Mouse (Mus musculus) adrenal gland, postnatal 4 days (tissue): ENCODE data around the gene Sdr9c7. TPM values are rescaled to one million over a fixed set of nuclear protein-coding genes. Genes with fewer than 3 reads are reported as not detected.
"Not testable (repeated sequence)": the region's sequence is repeated elsewhere in the genome, so short reads cannot be mapped to it uniquely, and the experiment has no call there.

Experiments
- DNase-seq, 2 experiments: peaks; one replicate each; pipeline ENCODE4 v3.0.0; 2021 to 2022; ENCODE audit warnings: low spot score in 2 of 2, mixed read lengths in 2 of 2
- long read RNA-seq, 2 experiments: library from polyadenylated mRNA; stranded (forward); transcript quantifications; one replicate each; pipeline ENCODE4 v2.0.0; 2021
- total RNA-seq, 2 experiments: library from RNA; stranded (reverse); gene quantifications; 2 replicates each; pipeline ENCODE4 v1.2.3; 2021

Sdr9c7 gene
- total RNA-seq = under 1 TPM in 1 of 2 experiments, not detected in 1; 0.25 TPM
- long read RNA-seq, experiment 1 = 0 reads
- long read RNA-seq, experiment 2, partial matches to known transcripts = 0 of 1 reads
- long read RNA-seq, experiment 2, other reads (novel, unspliced or antisense) = 1 of 1 reads

GRCm38 (mm10) chr10:127898218-127898617, at the start of gene Sdr9c7:
Gene Sdr9c7, plus strand, starts transcription at chr10:127898518.
- no peak for DNase-seq

- DNase-seq = no peak
Observed at GRCm38 (mm10) chr10:127849628-127850027, 48.7 kb upstream of the Sdr9c7 start, which contains the start of gene Rdh19. Gene Rdh19, plus strand, starts transcription at chr10:127849928.

DNA sequence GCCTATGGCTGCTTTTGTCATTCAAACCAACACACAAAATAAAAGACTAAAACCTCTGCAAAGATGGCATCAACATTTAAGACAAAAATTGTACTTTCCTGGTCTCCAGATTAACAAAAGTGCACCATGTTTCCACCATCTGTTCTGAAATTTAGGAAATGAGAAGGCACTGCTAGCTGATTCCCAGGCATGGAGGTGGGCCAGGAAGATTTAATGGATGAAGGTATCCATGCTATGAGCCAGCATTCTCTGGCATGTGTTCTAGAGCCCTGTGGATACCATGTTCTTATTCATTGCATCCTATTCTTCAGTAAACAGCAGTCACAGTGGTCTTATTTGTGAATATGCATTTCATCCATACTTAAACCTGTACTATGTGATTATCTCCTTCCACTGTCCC, 41.9 kb upstream of the Sdr9c7 start:
- no peak for DNase-seq

- no peak for DNase-seq
Observed at GRCm38 (mm10) chr10:127864931-127865330, 33.4 kb upstream of the Sdr9c7 start.

DNA sequence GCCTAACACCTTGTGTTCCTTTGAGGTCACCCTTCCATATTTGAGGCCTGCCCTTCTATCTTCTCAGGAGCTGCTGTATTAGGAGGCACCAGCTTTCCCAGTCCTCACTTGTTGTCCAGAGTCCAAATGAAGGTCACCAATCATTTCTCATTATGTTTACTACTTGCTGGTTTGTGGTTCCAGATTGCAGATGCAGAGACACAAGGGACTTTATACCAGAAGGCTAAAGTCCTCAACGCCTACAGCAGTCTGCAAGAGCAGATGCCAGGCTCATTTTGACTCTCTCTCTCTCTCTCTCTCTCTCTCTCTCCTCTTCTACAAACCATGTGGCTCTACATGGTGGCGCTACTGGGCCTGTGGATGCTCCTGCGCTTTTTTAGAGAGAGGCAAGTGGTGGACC, 32.1 kb upstream of the Sdr9c7 start, which contains the start of gene Rdh16f2:
Gene Rdh16f2, plus strand, starts transcription at position 243 of the 400 bp plus-strand sequence.
- no peak for DNase-seq

- no peak for DNase-seq
Observed at GRCm38 (mm10) chr10:127872484-127872883, 25.8 kb upstream of the Sdr9c7 start.

- no peak for DNase-seq
Observed at GRCm38 (mm10) chr10:127877681-127878080, 20.6 kb upstream of the Sdr9c7 start.

- DNase-seq = no peak
Observed at GRCm38 (mm10) chr10:127878262-127879057, 19.9 kb upstream of the Sdr9c7 start.

- DNase-seq = no peak
Observed at GRCm38 (mm10) chr10:127879155-127879688, 19.1 kb upstream of the Sdr9c7 start.

GRCm38 (mm10) chr10:127881041-127881440, 17.3 kb upstream of the Sdr9c7 start:
- DNase-seq = no peak

- DNase-seq = no peak
Observed at GRCm38 (mm10) chr10:127886551-127886950, 11.8 kb upstream of the Sdr9c7 start.

DNA sequence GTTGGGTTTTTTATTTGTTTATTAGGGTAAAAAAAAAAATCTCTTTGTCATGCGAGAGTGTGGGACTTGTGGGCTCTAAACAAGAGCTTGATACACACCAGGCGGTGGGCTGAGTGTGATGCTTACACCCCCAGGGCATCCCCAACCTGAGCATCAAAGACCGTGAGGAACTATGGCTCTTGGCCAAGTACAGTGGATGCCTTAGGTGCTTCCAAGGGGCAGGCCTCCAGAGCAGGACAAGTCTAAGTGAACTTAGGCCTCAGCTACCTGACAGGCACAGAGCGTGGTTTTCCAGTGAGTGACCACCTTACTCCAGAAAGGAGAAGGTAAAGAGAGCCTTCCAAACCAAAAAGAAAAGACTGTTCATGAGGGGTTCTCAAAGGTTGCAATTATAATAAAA, 11.3 kb upstream of the Sdr9c7 start:
- no peak for DNase-seq

DNA sequence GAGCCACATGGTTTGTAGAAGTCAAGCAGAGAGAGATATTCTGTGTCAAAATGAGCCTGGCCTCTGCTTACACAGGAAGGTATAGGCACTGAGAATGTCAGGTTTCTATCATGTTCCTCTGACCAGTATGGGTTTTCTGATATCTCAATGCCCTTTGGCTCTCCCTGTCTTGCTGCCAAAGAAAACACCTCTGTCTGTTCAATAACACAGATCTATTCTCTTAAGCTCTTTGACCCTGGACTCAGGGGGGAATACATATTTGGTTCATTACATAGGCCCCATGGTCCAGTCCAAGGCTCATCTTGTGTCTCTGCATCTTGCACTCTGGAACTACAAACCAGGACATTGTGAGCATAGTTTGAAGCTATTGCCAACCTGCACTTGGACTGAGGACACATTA, 9.7 kb upstream of the Sdr9c7 start, which contains the start of gene Rdh7:
Gene Rdh7, minus strand, starts transcription at position 213 of the 400 bp plus-strand sequence.
- DNase-seq = no peak

GRCm38 (mm10) chr10:127891481-127891880, 6.8 kb upstream of the Sdr9c7 start:
- DNase-seq = no peak

GRCm38 (mm10) chr10:127893163-127894022, 4.9 kb upstream of the Sdr9c7 start:
- not testable (repeated sequence) for DNase-seq

DNA sequence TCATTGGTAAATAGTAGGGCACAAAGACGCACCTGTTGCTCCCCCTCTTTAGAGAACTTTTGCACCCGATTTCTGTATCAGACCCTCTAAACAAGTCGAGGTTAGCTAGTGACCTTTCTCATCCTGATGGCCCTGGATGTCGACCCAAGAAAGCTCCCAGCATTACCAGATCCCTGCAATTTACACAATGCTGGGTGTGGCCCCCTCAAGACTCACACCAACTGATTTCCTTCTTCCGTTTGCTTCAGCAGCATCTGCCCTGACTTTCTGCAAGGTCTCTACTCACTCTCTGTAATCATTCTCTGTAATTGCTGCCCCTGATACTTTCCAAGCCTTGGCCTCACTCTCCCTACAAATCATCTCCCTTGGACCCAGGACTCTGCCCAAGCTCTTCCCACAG, 1.6 kb upstream of the Sdr9c7 start:
- no peak for DNase-seq

DNA sequence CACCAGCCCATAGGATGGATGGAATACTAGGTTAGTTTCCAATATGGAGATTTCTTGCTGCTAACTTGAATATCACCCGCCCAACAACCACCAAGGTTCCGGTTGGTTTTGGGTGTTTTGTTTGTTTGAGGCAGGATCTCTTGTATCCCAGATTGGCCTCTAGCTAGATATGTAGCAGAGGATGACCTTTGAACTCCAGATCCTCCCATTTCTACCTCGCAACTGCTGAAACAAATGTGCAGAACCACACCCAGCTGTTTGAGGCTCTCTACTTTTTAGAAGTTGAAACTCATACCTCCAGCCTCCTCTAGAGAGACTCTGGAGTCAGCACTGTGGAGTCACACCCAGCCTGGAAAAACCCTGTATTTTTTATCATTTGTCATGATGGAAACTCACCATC, 812 bp upstream of the Sdr9c7 start:
- no peak for DNase-seq

- DNase-seq = no peak
Observed at GRCm38 (mm10) chr10:127899783-127900182, 1.5 kb downstream of the Sdr9c7 start.

DNA sequence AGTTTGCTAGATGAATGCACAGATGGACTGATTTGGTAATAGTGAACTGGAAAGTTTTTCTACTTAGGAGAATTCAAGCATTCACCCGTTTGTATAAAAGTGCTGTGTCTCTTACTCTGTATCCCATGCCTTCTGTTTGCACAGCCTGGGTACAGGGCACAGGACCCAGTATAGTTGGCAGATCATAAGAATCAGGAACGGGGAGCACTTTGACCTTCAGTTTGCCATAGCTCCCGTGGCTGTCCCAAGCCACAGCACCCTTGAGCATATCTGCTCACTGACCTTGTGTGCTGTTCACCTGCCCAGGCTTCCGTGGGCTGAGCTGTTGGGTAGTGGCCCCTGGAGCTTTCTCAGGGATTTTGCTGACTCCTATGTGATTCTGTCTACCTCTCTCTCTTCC, 3.4 kb downstream of the Sdr9c7 start:
- no peak for DNase-seq

- DNase-seq = no peak
Observed at GRCm38 (mm10) chr10:127903116-127903515, 4.8 kb downstream of the Sdr9c7 start.

GRCm38 (mm10) chr10:127904718-127905446, 6.6 kb downstream of the Sdr9c7 start:
- peak in 1 of 2 experiments; percentile 41 for DNase-seq
